Comparison of ENCODE assay signal across 30 mouse cellular contexts in the genomic region with DNA sequence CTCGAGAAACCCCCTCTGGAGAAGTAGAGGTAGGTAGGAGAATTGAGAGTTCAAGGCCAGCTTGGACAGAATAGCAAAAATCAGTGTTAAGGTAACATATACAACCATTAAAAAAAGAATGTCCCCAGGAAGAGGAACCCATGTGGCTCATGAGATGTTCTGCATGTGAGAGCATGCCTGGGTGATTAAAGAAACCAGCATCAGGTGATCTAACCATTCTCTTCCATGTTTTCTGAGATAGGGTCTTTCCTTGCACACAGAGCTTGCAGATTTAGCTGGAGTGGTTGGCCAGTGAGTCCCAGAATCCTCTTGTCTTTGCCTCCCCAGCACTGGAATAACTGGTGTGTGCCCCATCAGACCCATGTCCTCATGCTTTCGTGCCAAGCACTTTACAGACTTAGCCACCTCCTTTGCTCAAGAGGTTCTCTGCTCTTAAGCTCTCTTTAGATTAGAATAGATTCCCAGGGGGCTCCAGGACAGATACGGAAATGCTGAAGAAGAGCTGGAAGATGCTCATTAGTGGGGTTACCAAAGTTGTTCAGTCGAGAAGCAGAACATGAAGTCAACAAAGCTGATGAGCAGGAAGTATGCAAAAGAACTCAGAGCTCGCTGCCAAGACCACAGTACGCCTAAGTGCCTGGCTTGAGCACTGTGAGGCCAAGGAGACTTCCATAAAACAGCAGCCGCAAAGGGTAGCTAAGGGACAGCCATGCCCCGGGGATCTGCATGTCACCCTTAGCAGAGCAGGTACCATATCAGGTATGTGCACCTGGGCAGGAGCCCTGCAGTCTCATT.
DNase-seq lines count a peak whose midpoint lies in the region; ATAC-seq and TF ChIP-seq lines count a peak whose summit lies in the region.
"Had no signal": no experiment of that assay in that cellular context is flagged by ENCODE, and none has a peak within 500 bp of the region (broad histone marks: within the 10 kb centered on the region; RNA-seq: fewer than 3 reads in every experiment).

No protein-coding gene starts in this region.

- 74% methylated on average over 8 of the region's 8 CpGs for WGBS in kidney, adult 2 months
- 47% methylated on average over 8 of the region's 8 CpGs for WGBS in lung, postnatal 0 days
- 51% methylated on average over 8 of the region's 8 CpGs for WGBS in spleen, adult 2 months

- no peaks in the 10 kb centered on the region for H3K27me3 ChIP-seq in kidney, adult 2 months (replicated peaks; ENCODE audit: control insufficient read depth, insufficient read depth, low read length)
- H3K27me3 ChIP-seq in lung, postnatal 0 days (replicated peaks; ENCODE audit: insufficient read depth, low read length), result no peaks in the 10 kb centered on the region
- no peaks in the 10 kb centered on the region for H3K27me3 ChIP-seq in spleen, adult 2 months (ENCODE audit: control insufficient read depth, insufficient read depth, low read length)
- H3K27me3 ChIP-seq in splenic B cell, adult 2 months (ENCODE audit: control insufficient read depth, insufficient read depth, low read length, poor library complexity, severe bottlenecking), result no peaks in the 10 kb centered on the region
- H3K27me3 ChIP-seq: embryonic facial prominence, embryonic 13.5 days; heart, embryonic 12.5 days; hindbrain, embryonic 13.5 days; limb, embryonic 15.5 days; liver, embryonic 13.5 days; midbrain, embryonic 15.5 days; neural tube, embryonic 15.5 days had no signal

- H3K9me3 ChIP-seq in lung, postnatal 0 days (ENCODE audit: low read length), result no peaks in the 10 kb centered on the region
- H3K9me3 ChIP-seq: embryonic facial prominence, embryonic 13.5 days; forebrain, embryonic 10.5 days; heart, embryonic 12.5 days; hindbrain, embryonic 13.5 days; limb, embryonic 10.5 days; limb, embryonic 15.5 days; liver, embryonic 13.5 days; midbrain, embryonic 10.5 days; midbrain, embryonic 15.5 days; neural tube, embryonic 15.5 days had no signal

- no peak overlapping the region for H3K9ac ChIP-seq in lung, postnatal 0 days (replicated peaks; ENCODE audit: low read depth)
- H3K9ac ChIP-seq: embryonic facial prominence, embryonic 13.5 days; heart, embryonic 12.5 days; hindbrain, embryonic 13.5 days; limb, embryonic 15.5 days; liver, embryonic 13.5 days; lung, embryonic 14.5 days; midbrain, embryonic 15.5 days; neural tube, embryonic 15.5 days had no signal

- no peak overlapping the region for H3K4me2 ChIP-seq in lung, postnatal 0 days (replicated peaks; ENCODE audit: low read depth, low read length)
- H3K4me2 ChIP-seq: embryonic facial prominence, embryonic 13.5 days; heart, embryonic 12.5 days; hindbrain, embryonic 13.5 days; limb, embryonic 15.5 days; liver, embryonic 13.5 days; lung, embryonic 14.5 days; midbrain, embryonic 15.5 days; neural tube, embryonic 15.5 days had no signal

- no peak for TF ChIP-seq EP300 in lung, postnatal 0 days (IDR thresholded peaks at IDR 0.05)

- no peak for TF ChIP-seq CTCF in kidney, adult 2 months (conservative IDR thresholded peaks at IDR 0.05; ENCODE audit: insufficient read depth, insufficient read length, low read depth, low read length)
- TF ChIP-seq CTCF in lung, postnatal 0 days (IDR thresholded peaks at IDR 0.05), result no peak
- TF ChIP-seq CTCF in spleen, adult 2 months (IDR thresholded peaks at IDR 0.05; ENCODE audit: extremely low read depth, insufficient read depth, insufficient read length, insufficient replicate concordance), result no peak

- peak; percentile 27 for DNase-seq in kidney, adult 2 months
- DNase-seq in kidney, adult 9 months, result no peak
- peak; percentile 17 to 22 for DNase-seq in lung, adult 18-20 months
- DNase-seq in lung, postnatal 0 days (ENCODE audit: low spot score), result no peak
- DNase-seq in spleen, adult 2 months (ENCODE audit: low read depth in 1 of 2, low spot score in 2 of 2), result peak in 1 of 2 experiments; percentile 22
- DNase-seq in spleen, postnatal 10 days (ENCODE audit: low spot score in 2 of 2), result no peak
- peak; percentile 71 for DNase-seq in splenic B cell, adult 2 months (ENCODE audit: low read depth, low spot score)
- DNase-seq: adrenal gland, postnatal 25 days; cerebellum, adult 11-12 months; cerebellum, postnatal 10 days; heart, postnatal 4 days; layer of hippocampus, adult 9-11 months; liver, embryonic 13.5 days; lung, embryonic 14.5 days; right cerebral cortex, postnatal 25 days; thymus, adult 18-20 months; thymus, postnatal 25 days had no signal

- no peak for ATAC-seq in lung, postnatal 0 days
- ATAC-seq: forebrain, embryonic 16.5 days; intestine, embryonic 16.5 days; midbrain, embryonic 15.5 days had no signal

- no peak for TF ChIP-seq POLR2A in kidney, adult 2 months (IDR thresholded peaks at IDR 0.05; ENCODE audit: low read depth, low read length)
- TF ChIP-seq POLR2A in spleen, adult 2 months (IDR thresholded peaks at IDR 0.05; ENCODE audit: low read depth, low read length), result no peak

- no peaks in the 10 kb centered on the region for H3K4me1 ChIP-seq in kidney, adult 2 months (ENCODE audit: control insufficient read depth, insufficient read depth, low read length)
- H3K4me1 ChIP-seq in lung, postnatal 0 days (ENCODE audit: insufficient read depth, low read depth, low read length), result 0 out of 2 replicates have a peak, but pooled peaks cover 2% of the 10 kb centered on the region
- H3K4me1 ChIP-seq in spleen, adult 2 months (ENCODE audit: control insufficient read depth, insufficient read depth, insufficient read length), result peaks cover 9% of the 10 kb centered on the region; the same call in 1 of the 2 replicates
- H3K4me1 ChIP-seq: forebrain, embryonic 10.5 days; heart, embryonic 12.5 days; hindbrain, embryonic 13.5 days; limb, embryonic 10.5 days; midbrain, embryonic 15.5 days; neural tube, embryonic 15.5 days had no signal

- no peaks in the 10 kb centered on the region for H3K36me3 ChIP-seq in kidney, adult 2 months (ENCODE audit: control insufficient read depth, insufficient read depth, low read length)
- no peaks in the 10 kb centered on the region for H3K36me3 ChIP-seq in lung, postnatal 0 days (ENCODE audit: insufficient read depth, low read length)
- no peaks in the 10 kb centered on the region for H3K36me3 ChIP-seq in spleen, adult 2 months (ENCODE audit: control insufficient read depth, insufficient read depth, low read length)
- no peaks in the 10 kb centered on the region for H3K36me3 ChIP-seq in splenic B cell, adult 2 months (ENCODE audit: control insufficient read depth, insufficient read depth, low read length, poor library complexity, severe bottlenecking)
- H3K36me3 ChIP-seq: embryonic facial prominence, embryonic 13.5 days; forebrain, embryonic 10.5 days; heart, embryonic 12.5 days; hindbrain, embryonic 13.5 days; limb, embryonic 10.5 days; limb, embryonic 15.5 days; liver, embryonic 13.5 days; midbrain, embryonic 10.5 days; midbrain, embryonic 15.5 days; neural tube, embryonic 15.5 days had no signal

- no peak overlapping the region for H3K4me3 ChIP-seq in kidney, adult 2 months (ENCODE audit: insufficient read depth, low read depth, low read length)
- no peak overlapping the region for H3K4me3 ChIP-seq in lung, postnatal 0 days (ENCODE audit: low read depth, low read length)
- H3K4me3 ChIP-seq in spleen, adult 2 months (ENCODE audit: extremely low read depth, insufficient read depth, insufficient read length), result no peak overlapping the region
- H3K4me3 ChIP-seq: embryonic facial prominence, embryonic 13.5 days; forebrain, embryonic 10.5 days; heart, adult 2 months; heart, embryonic 12.5 days; hindbrain, embryonic 13.5 days; limb, embryonic 10.5 days; limb, embryonic 15.5 days; liver, embryonic 13.5 days; midbrain, embryonic 10.5 days; midbrain, embryonic 15.5 days; neural tube, embryonic 15.5 days had no signal

- H3K27ac ChIP-seq in kidney, adult 2 months (ENCODE audit: insufficient read depth, low read depth, low read length), result no peak overlapping the region
- no peak overlapping the region for H3K27ac ChIP-seq in lung, postnatal 0 days (ENCODE audit: low read length)
- peak overlapping the region; percentile 72 for H3K27ac ChIP-seq in spleen, adult 2 months (ENCODE audit: insufficient read depth, low read length)
- H3K27ac ChIP-seq: embryonic facial prominence, embryonic 13.5 days; forebrain, embryonic 10.5 days; heart, adult 2 months; hindbrain, embryonic 13.5 days; limb, embryonic 10.5 days; limb, embryonic 15.5 days; liver, embryonic 13.5 days; midbrain, embryonic 10.5 days; midbrain, embryonic 15.5 days; neural tube, embryonic 15.5 days; stomach, postnatal 0 days had no signal

Comparison
In these comparisons a context has a peak if more than half of its experiments do, and no peak if none do; other contexts are left out.
1. DNase-seq: peak in kidney, adult 2 months (single experiment), lung, adult 18-20 months (2 of 2) and splenic B cell, adult 2 months (single experiment); none in kidney, adult 9 months (single experiment), lung, postnatal 0 days (single experiment) and spleen, postnatal 10 days (0 of 2).